Mouse (Mus musculus) limb, embryonic 12.5 days (tissue): Measurements from ENCODE around the gene Bglap3. TPM values are rescaled to one million over a fixed set of nuclear protein-coding genes. Genes with fewer than 3 reads are reported as not detected.

ENCODE experiments used
- ATAC-seq: fragments of 200-750 bp; cut with Nextera tagmentation; 2 replicates; pipeline ENCODE4 v1.8.0; 2017; ENCODE audit warnings: low read depth, moderate TSS enrichment; ENCODE audit not compliant: insufficient number of reproducible peaks, insufficient read depth, low FRiP score, low TSS enrichment
- H3K27ac ChIP-seq: fragments of 300-500 bp; sonication (generic); 2 replicates; pipeline ENCODE4 v1.5.1; 2016; ENCODE audit warnings: mild to moderate bottlenecking, moderate library complexity
- H3K27me3 ChIP-seq: fragments of 300-500 bp; sonication (generic); 2 replicates; pipeline ENCODE4 v1.6.1; 2016; ENCODE audit warnings: mild to moderate bottlenecking, moderate library complexity
- H3K36me3 ChIP-seq: fragments of 300-500 bp; sonication (generic); 2 replicates; pipeline ENCODE4 v1.6.1; 2016; ENCODE audit warnings: mild to moderate bottlenecking, moderate library complexity
- H3K4me1 ChIP-seq: fragments of 300-500 bp; sonication (generic); replicated peaks from 2 replicates; pipeline ENCODE4 v1.6.1; 2016
- H3K4me2 ChIP-seq: fragments of 300-500 bp; sonication (generic); 2 replicates; pipeline ENCODE4 v1.6.1; 2016; ENCODE audit warnings: mild to moderate bottlenecking, moderate library complexity
- H3K4me3 ChIP-seq: fragments of 300-500 bp; sonication (generic); replicated peaks from 2 replicates; pipeline ENCODE4 v1.5.1; 2016; ENCODE audit warnings: mild to moderate bottlenecking
- H3K9ac ChIP-seq: fragments of 300-500 bp; sonication (generic); replicated peaks from 2 replicates; pipeline ENCODE4 v1.6.1; 2016; ENCODE audit warnings: mild to moderate bottlenecking, moderate library complexity
- H3K9me3 ChIP-seq: fragments of 300-500 bp; sonication (generic); 2 replicates; pipeline ENCODE4 v1.6.1; 2016; ENCODE audit warnings: mild to moderate bottlenecking, moderate library complexity
- WGBS: fragments of 180-500 bp; shearing (Covaris S2); methylation state at CpG from one replicate; pipeline ENCODE4 v1.1.7; 2016; 5-methylcytosine and 5-hydroxymethylcytosine counted together
- polyA plus RNA-seq: library from polyadenylated mRNA; unstranded; fragments of >200 nt; fragmentation: Nextera tagmentation; extraction: Ambion mirVana; gene quantifications from 2 replicates; pipeline ENCODE4 v1.2.1, GENCODE M21; 2016

Gene Bglap3
- polyA plus RNA-seq, 1 experiment from 2014 or later: 0.29 TPM

- H3K36me3 ChIP-seq: peaks cover 19% of the 10 kb centered on the region
- peak overlapping the region; percentile 37; the same call in 1 of the 2 replicates for H3K9ac ChIP-seq
- H3K27ac ChIP-seq: peak overlapping the region; percentile 29; the same call in 1 of the 2 replicates
- H3K4me1 ChIP-seq: peaks cover 18% of the 10 kb centered on the region
- H3K27me3 ChIP-seq: no peaks in the 10 kb centered on the region
- WGBS: 48% methylated on average over 12 of the region's 12 CpGs
- no peak for ATAC-seq
- peak overlapping the region; percentile 75; the same call in 1 of the 2 replicates for H3K4me2 ChIP-seq
- no peaks in the 10 kb centered on the region for H3K9me3 ChIP-seq
- H3K4me3 ChIP-seq: no peak overlapping the region; the same call in 1 of the 2 replicates
Measured at GRCm38 (mm10) chr3:88334029-88334658, 38.4 kb downstream of the Bglap3 start.

GRCm38 (mm10) chr3:88331282-88331681, 41.3 kb downstream of the Bglap3 start:
- ATAC-seq: no peak
- no peak overlapping the region for H3K27ac ChIP-seq
- no peaks in the 10 kb centered on the region for H3K27me3 ChIP-seq
- peaks cover 9% of the 10 kb centered on the region; the same call in 1 of the 2 replicates for H3K4me1 ChIP-seq
- H3K9me3 ChIP-seq: no peaks in the 10 kb centered on the region
- WGBS: 26% methylated on average over 2 of the region's 2 CpGs
- H3K9ac ChIP-seq: no peak overlapping the region
- H3K4me3 ChIP-seq: no peak overlapping the region
- peaks cover 43% of the 10 kb centered on the region for H3K36me3 ChIP-seq
- H3K4me2 ChIP-seq: no peak overlapping the region

- Histone ChIP-seq H3K9me3 (no peaks in the 10 kb centered on the region), H3K27ac (no peak overlapping the region), H3K4me2 (no peak overlapping the region), H3K4me1 (peaks cover 11% of the 10 kb centered on the region), H3K36me3 (peaks cover 46% of the 10 kb centered on the region), H3K27me3 (no peaks in the 10 kb centered on the region), H3K4me3 (no peak overlapping the region), H3K9ac (no peak overlapping the region)
- ATAC-seq: no peak
- WGBS: 50% methylated on average over 5 of the region's 5 CpGs
Measured at GRCm38 (mm10) chr3:88328956-88329355, 43.6 kb downstream of the Bglap3 start.

- no peak for ATAC-seq
- WGBS: under 1% methylated on average over 10 of the region's 10 CpGs
- peak within 1 kb of the TSS; percentile 77 for H3K4me3 ChIP-seq
- peak within 1 kb of the TSS; percentile 82 for H3K4me2 ChIP-seq
- peaks cover 77% of the 10 kb centered on the region for H3K36me3 ChIP-seq
- H3K27ac ChIP-seq: 0 out of 2 replicates have a peak within 1 kb of the TSS, but pooled peaks have one; percentile 45
- H3K27me3 ChIP-seq: no peaks in the 10 kb centered on the region
- H3K9me3 ChIP-seq: no peaks in the 10 kb centered on the region
- H3K4me1 ChIP-seq: peaks cover 11% of the 10 kb centered on the region
- H3K9ac ChIP-seq: peak within 1 kb of the TSS; percentile 76
Measured at GRCm38 (mm10) chr3:88324951-88325405, 47.6 kb downstream of the Bglap3 start, which contains the start of gene Glmp. Gene Glmp, plus strand, starts transcription at chr3:88325023.

Other genes with a start within 250 kb of the Bglap3 start
- gene Mef2d, start 230.4 kb downstream of the Bglap3 start, polyA plus RNA-seq: 12.1 and 14.3 TPM in 2 replicates
- gene Rhbg, start 118.0 kb downstream of the Bglap3 start, polyA plus RNA-seq: 1.3 TPM in 2 replicates
- gene Gm38392, start 85.5 kb downstream of the Bglap3 start, polyA plus RNA-seq: 0.25 TPM in 1 of 2 replicates, not detected in the other
- 13.5 and 14.3 TPM in 2 replicates for gene Tsacc, start 75.7 kb downstream of the Bglap3 start, polyA plus RNA-seq
- gene Cct3, start 75.6 kb downstream of the Bglap3 start, polyA plus RNA-seq: 642 and 647 TPM in 2 replicates
- gene Glmp, start 47.7 kb downstream of the Bglap3 start, polyA plus RNA-seq: 143 and 164 TPM in 2 replicates
- 2.6 and 2.9 TPM in 2 replicates for gene Tmem79, start 36.6 kb downstream of the Bglap3 start, polyA plus RNA-seq
- gene Smg5, start 36.5 kb downstream of the Bglap3 start, polyA plus RNA-seq: 69.2 and 74.4 TPM in 2 replicates
- gene Paqr6, start 8.2 kb downstream of the Bglap3 start, polyA plus RNA-seq: 2.8 and 3.2 TPM in 2 replicates
- not detected in 2 replicates for gene Bglap2, start 6.0 kb upstream of the Bglap3 start, polyA plus RNA-seq
- gene Bglap, start 11.7 kb upstream of the Bglap3 start, polyA plus RNA-seq: not detected in 2 replicates
- gene Pmf1, start 37.6 kb upstream of the Bglap3 start, polyA plus RNA-seq: 149 and 151 TPM in 2 replicates
- 13.7 and 16.2 TPM in 2 replicates for gene Slc25a44, start 52.4 kb upstream of the Bglap3 start, polyA plus RNA-seq
- gene Sema4a, start 88.4 kb upstream of the Bglap3 start, polyA plus RNA-seq: 8.0 and 8.3 TPM in 2 replicates
- gene Lmna, start 137.2 kb upstream of the Bglap3 start, polyA plus RNA-seq: 51.8 and 56.4 TPM in 2 replicates
- 37.4 and 38.0 TPM in 2 replicates for gene Mex3a, start 159.7 kb upstream of the Bglap3 start, polyA plus RNA-seq
- gene Rab25, start 175.6 kb upstream of the Bglap3 start, polyA plus RNA-seq: 2.6 and 3.5 TPM in 2 replicates
- 134 and 139 TPM in 2 replicates for gene Lamtor2, start 180.3 kb upstream of the Bglap3 start, polyA plus RNA-seq
- gene Ubqln4, start 181.0 kb upstream of the Bglap3 start, polyA plus RNA-seq: 62.6 and 67.0 TPM in 2 replicates
- 184 and 190 TPM in 2 replicates for gene Ssr2, start 203.1 kb upstream of the Bglap3 start, polyA plus RNA-seq
- 122 and 123 TPM in 2 replicates for gene Arhgef2, start 233.2 kb upstream of the Bglap3 start, polyA plus RNA-seq